Mouse (Mus musculus) urinary bladder, adult 18-20 months (tissue): ENCODE measurements around the gene Vmn1r73.

ENCODE experiments used
- DNase-seq, 2 experiments: peaks; one replicate each; pipeline ENCODE4 v3.0.0; 2022; ENCODE audit warnings: low spot score in 2 of 2, mixed read lengths in 2 of 2

The Vmn1r73 gene

GRCm38 (mm10) chr7:11729966-11730365 lies at the start of gene Vmn1r73:
Gene Vmn1r73 (plus strand): TSS chr7:11730266.
- no peak for DNase-seq
